Mouse (Mus musculus) lung, postnatal 0 days (tissue): ENCODE measurements around the gene Scarf1. TPM values are rescaled to one million over a fixed set of nuclear protein-coding genes. Genes with fewer than 3 reads are reported as not detected.

ENCODE experiments used
- ATAC-seq: fragments of 200-750 bp; cut with Nextera tagmentation; 2 replicates; pipeline ENCODE4 v1.8.0; 2017; ENCODE audit warnings: moderate library complexity
- DNase-seq: peaks from one replicate; pipeline ENCODE4 v3.0.0-alpha.2; 2016; ENCODE audit warnings: low spot score
- H3K27ac ChIP-seq: fragments of 300-500 bp; sonication (generic); 2 replicates; pipeline ENCODE4 v1.5.1; 2014; ENCODE audit warnings: antibody characterized with exemption, mild to moderate bottlenecking, low read length, mixed read lengths
- H3K27me3 ChIP-seq: fragments of 300-500 bp; sonication (generic); replicated peaks from 2 replicates; pipeline ENCODE4 v1.6.1; 2014; ENCODE audit warnings: low read length, mixed read lengths; ENCODE audit not compliant: insufficient read depth
- H3K36me3 ChIP-seq: fragments of 300-500 bp; sonication (generic); 2 replicates; pipeline ENCODE4 v1.6.1; 2014; ENCODE audit warnings: low read length, mixed read lengths; ENCODE audit not compliant: insufficient read depth
- H3K4me1 ChIP-seq: fragments of 300-500 bp; sonication (generic); 2 replicates; pipeline ENCODE4 v1.6.1; 2014; ENCODE audit warnings: antibody characterized with exemption, low read depth, low read length, mixed read lengths; ENCODE audit not compliant: insufficient read depth
- H3K4me2 ChIP-seq: fragments of 300-500 bp; sonication (generic); replicated peaks from 2 replicates; pipeline ENCODE4 v1.6.1; 2014; ENCODE audit warnings: low read depth, mild to moderate bottlenecking, low read length, moderate library complexity, mixed read lengths
- H3K4me3 ChIP-seq: fragments of 300-500 bp; sonication (generic); 2 replicates; pipeline ENCODE4 v1.5.1; 2014; ENCODE audit warnings: low read depth, low read length
- H3K9ac ChIP-seq: fragments of 300-500 bp; sonication (generic); replicated peaks from 2 replicates; pipeline ENCODE4 v1.6.1; 2014; ENCODE audit warnings: low read depth, mild to moderate bottlenecking
- H3K9me3 ChIP-seq: fragments of 300-500 bp; sonication (generic); 2 replicates; pipeline ENCODE4 v1.6.1; 2016; ENCODE audit warnings: low read length, mixed read lengths
- CTCF ChIP-seq: IDR thresholded peaks from 2 replicates; pipeline ENCODE4 v1.5.1; 2016; ENCODE audit warnings: antibody characterized with exemption, mild to moderate bottlenecking
- EP300 ChIP-seq: IDR thresholded peaks from 2 replicates; pipeline ENCODE4 v1.6.1; 2016; ENCODE audit warnings: antibody characterized with exemption, mild to moderate bottlenecking, control low read depth
- whole genome bisulfite sequencing: fragments of 180-500 bp; shearing (Covaris S2); extraction: QIAGEN DNeasy Blood & Tissue Kit; methylation state at CpG from one replicate; pipeline ENCODE4 v1.1.7; 2014; 5-methylcytosine and 5-hydroxymethylcytosine counted together
- polyA plus RNA-seq: library from polyadenylated mRNA; unstranded; fragments of >200 nt; fragmentation: Nextera tagmentation; extraction: Ambion mirVana; gene quantifications from 2 replicates; pipeline ENCODE4 v1.2.1, GENCODE M21; 2015

The Scarf1 gene
- polyA plus RNA-seq, 1 experiment from 2014 or later: 18.5 TPM

GRCm38 (mm10) chr11:75530325-75530724 lies 17.0 kb downstream of the Scarf1 start:
- Histone ChIP-seq H3K36me3 (no peaks in the 10 kb centered on the region), H3K4me3 (peak overlapping the region; percentile 62), H3K27me3 (no peaks in the 10 kb centered on the region), H3K9me3 (no peaks in the 10 kb centered on the region), H3K4me1 (peaks cover 7% of the 10 kb centered on the region; the same call in 1 of the 2 replicates), H3K9ac (peak overlapping the region; percentile 80), H3K27ac (peak overlapping the region; percentile 91), H3K4me2 (peak overlapping the region; percentile 99)
- TF ChIP-seq CTCF (peak; percentile 99), EP300 (no peak)
- under 1% methylated on average over 10 of the region's 10 CpGs for WGBS
- DNase-seq (peak; percentile 94), ATAC-seq (peak; percentile 35)

GRCm38 (mm10) chr11:75530845-75531373 lies 17.6 kb downstream of the Scarf1 start:
- no peak for TF ChIP-seq EP300
- TF ChIP-seq CTCF: no peak
- Histone ChIP-seq H3K9ac (peak overlapping the region; percentile 80), H3K9me3 (no peaks in the 10 kb centered on the region), H3K27me3 (no peaks in the 10 kb centered on the region), H3K4me1 (peaks cover 7% of the 10 kb centered on the region; the same call in 1 of the 2 replicates), H3K36me3 (no peaks in the 10 kb centered on the region), H3K4me3 (peak overlapping the region; percentile 62), H3K27ac (peak overlapping the region; percentile 91), H3K4me2 (peak overlapping the region; percentile 99)
- DNase-seq (peak; percentile 53), ATAC-seq (no peak)
- WGBS: under 1% methylated on average over 31 of the region's 31 CpGs

GRCm38 (mm10) chr11:75531469-75532242 lies 18.3 kb downstream of the Scarf1 start, which contains the start of gene Slc43a2:
Gene Slc43a2 (plus strand): TSS chr11:75531694.
- DNase-seq (peak; percentile 97), ATAC-seq (peak; percentile 90)
- peaks cover 7% of the 10 kb centered on the region; the same call in 1 of the 2 replicates for H3K4me1 ChIP-seq
- H3K4me2 ChIP-seq: peak within 1 kb of the TSS; percentile 99
- peak within 1 kb of the TSS; percentile 80 for H3K9ac ChIP-seq
- peak within 1 kb of the TSS; percentile 62 for H3K4me3 ChIP-seq
- peak; percentile 52 for TF ChIP-seq EP300
- TF ChIP-seq CTCF: no peak
- H3K36me3 ChIP-seq: no peaks in the 10 kb centered on the region
- H3K27ac ChIP-seq: peak within 1 kb of the TSS; percentile 91
- no peaks in the 10 kb centered on the region for H3K27me3 ChIP-seq
- WGBS: under 1% methylated on average over 62 of the region's 62 CpGs
- no peaks in the 10 kb centered on the region for H3K9me3 ChIP-seq

- ATAC-seq (no peak), DNase-seq (peak; percentile 47)
- TF ChIP-seq EP300 (no peak), CTCF (no peak; the same call in 1 of the 2 replicates)
- Histone ChIP-seq H3K27ac (peak overlapping the region; percentile 91), H3K4me1 (peaks cover 11% of the 10 kb centered on the region), H3K9me3 (no peaks in the 10 kb centered on the region), H3K9ac (peak overlapping the region; percentile 80), H3K27me3 (no peaks in the 10 kb centered on the region), H3K36me3 (no peaks in the 10 kb centered on the region), H3K4me3 (peak overlapping the region; percentile 62), H3K4me2 (peak overlapping the region; percentile 99)
- WGBS: 11% methylated on average over 37 of the region's 38 CpGs
Observed at GRCm38 (mm10) chr11:75532340-75533277, 19.3 kb downstream of the Scarf1 start.

GRCm38 (mm10) chr11:75533314-75534015 lies 20.1 kb downstream of the Scarf1 start:
- TF ChIP-seq CTCF (no peak), EP300 (no peak)
- no peaks in the 10 kb centered on the region for H3K27me3 ChIP-seq
- ATAC-seq (no peak), DNase-seq (no peak)
- H3K36me3 ChIP-seq: no peaks in the 10 kb centered on the region
- peak overlapping the region; percentile 99 for H3K4me2 ChIP-seq
- 69% methylated on average over 6 of the region's 6 CpGs for WGBS
- H3K9ac ChIP-seq: peak overlapping the region; percentile 32
- H3K9me3 ChIP-seq: no peaks in the 10 kb centered on the region
- H3K4me3 ChIP-seq: peak overlapping the region; percentile 62
- no peak overlapping the region for H3K27ac ChIP-seq
- peaks cover 20% of the 10 kb centered on the region for H3K4me1 ChIP-seq
